Mouse (Mus musculus) hindbrain, embryonic 11.5 days (tissue): ENCODE data around the gene Efcab3. TPM values are rescaled to one million over a fixed set of nuclear protein-coding genes. Genes with fewer than 3 reads are reported as not detected.
A peak's percentile ranks its signal among the peaks of the same experiment; 100 is the strongest.
"Not testable (repeated sequence)": the region's sequence is repeated elsewhere in the genome, so short reads cannot be mapped to it uniquely, and the experiment has no call there.

Source experiments
- ATAC-seq: fragments of 200-750 bp; cut with Nextera tagmentation; 2 replicates; pipeline ENCODE4 v1.8.0; 2017; ENCODE audit warnings: mild to moderate bottlenecking, moderate TSS enrichment, moderate library complexity; ENCODE audit not compliant: low FRiP score
- DNase-seq: peaks from one replicate; pipeline ENCODE4 v3.0.0-alpha.2; 2015; ENCODE audit warnings: low spot score
- H3K27ac ChIP-seq: fragments of 300-500 bp; sonication (generic); 2 replicates; pipeline ENCODE4 v1.5.1; 2014; ENCODE audit warnings: mild to moderate bottlenecking, low read depth, low read length
- H3K27me3 ChIP-seq: fragments of 300-500 bp; sonication (generic); 2 replicates; pipeline ENCODE4 v1.6.1; 2014; ENCODE audit warnings: mild to moderate bottlenecking, low read length, moderate library complexity, mixed read lengths; ENCODE audit not compliant: control insufficient read depth, insufficient read depth
- H3K36me3 ChIP-seq: fragments of 300-500 bp; sonication (generic); 2 replicates; pipeline ENCODE4 v1.6.1; 2014; ENCODE audit warnings: mild to moderate bottlenecking, low read length, moderate library complexity, mixed read lengths; ENCODE audit not compliant: control insufficient read depth, insufficient read depth
- H3K4me1 ChIP-seq: fragments of 300-500 bp; sonication (generic); replicated peaks from 2 replicates; pipeline ENCODE4 v1.6.1; 2014; ENCODE audit warnings: low read length, mixed read lengths; ENCODE audit not compliant: control insufficient read depth, insufficient read depth
- H3K4me2 ChIP-seq: fragments of 300-500 bp; sonication (generic); replicated peaks from 2 replicates; pipeline ENCODE4 v1.6.1; 2014; ENCODE audit warnings: mild to moderate bottlenecking, low read depth, low read length
- H3K4me3 ChIP-seq: fragments of 300-500 bp; sonication (generic); 2 replicates; pipeline ENCODE4 v1.5.1; 2014; ENCODE audit warnings: low read depth, low read length
- H3K9ac ChIP-seq: fragments of 300-500 bp; sonication (generic); 2 replicates; pipeline ENCODE4 v1.6.1; 2014; ENCODE audit warnings: low read depth, low read length
- H3K9me3 ChIP-seq: fragments of 300-500 bp; sonication (generic); 2 replicates; pipeline ENCODE4 v1.6.1; 2016; ENCODE audit warnings: low read length; ENCODE audit not compliant: control insufficient read depth
- WGBS: fragments of 180-500 bp; shearing (Covaris S2); extraction: QIAGEN DNeasy Blood & Tissue Kit; methylation state at CpG from one replicate; pipeline ENCODE4 v1.1.7; 2014; 5-methylcytosine and 5-hydroxymethylcytosine counted together
- polyA plus RNA-seq: library from polyadenylated mRNA; unstranded; fragments of >200 nt; fragmentation: Nextera tagmentation; extraction: Ambion mirVana; gene quantifications from 2 replicates; pipeline ENCODE4 v1.2.1, GENCODE M21; 2014

The Efcab3 gene
- polyA plus RNA-seq, 1 experiment from 2014 or later = not detected

DNA sequence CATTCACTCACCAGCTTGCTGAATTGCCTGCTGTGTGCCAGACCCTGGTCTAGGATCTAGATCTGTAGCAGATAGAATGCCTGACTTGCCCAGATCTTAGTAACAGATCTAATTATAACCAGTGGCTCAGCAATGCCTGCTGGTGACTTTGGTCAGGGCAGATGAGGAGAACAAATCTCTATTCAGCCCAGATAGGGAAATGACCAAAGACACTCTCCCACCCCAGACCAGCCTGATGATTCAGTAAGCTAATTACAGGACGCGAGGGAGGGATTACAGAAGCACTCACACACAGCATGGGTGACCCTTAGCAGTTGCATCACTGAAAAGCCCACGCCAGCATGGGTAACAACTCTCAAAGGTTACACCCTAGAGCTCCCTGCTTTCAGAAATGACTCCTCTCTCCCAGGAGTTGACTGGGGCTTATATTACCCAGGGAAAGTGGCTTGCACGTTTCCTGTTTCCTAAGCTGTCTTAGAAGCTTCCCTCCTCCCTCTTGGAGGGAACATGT, 57.2 kb downstream of the Efcab3 start:
- Histone ChIP-seq H3K27me3 (no peaks in the 10 kb centered on the region), H3K4me3 (no peak overlapping the region), H3K4me2 (no peak overlapping the region), H3K9ac (no peak overlapping the region), H3K4me1 (no peaks in the 10 kb centered on the region), H3K36me3 (no peaks in the 10 kb centered on the region), H3K9me3 (no peaks in the 10 kb centered on the region), H3K27ac (no peak overlapping the region)
- no peak for ATAC-seq
- DNase-seq = no peak
- 50% methylated on average over 4 of the region's 4 CpGs for WGBS

DNA sequence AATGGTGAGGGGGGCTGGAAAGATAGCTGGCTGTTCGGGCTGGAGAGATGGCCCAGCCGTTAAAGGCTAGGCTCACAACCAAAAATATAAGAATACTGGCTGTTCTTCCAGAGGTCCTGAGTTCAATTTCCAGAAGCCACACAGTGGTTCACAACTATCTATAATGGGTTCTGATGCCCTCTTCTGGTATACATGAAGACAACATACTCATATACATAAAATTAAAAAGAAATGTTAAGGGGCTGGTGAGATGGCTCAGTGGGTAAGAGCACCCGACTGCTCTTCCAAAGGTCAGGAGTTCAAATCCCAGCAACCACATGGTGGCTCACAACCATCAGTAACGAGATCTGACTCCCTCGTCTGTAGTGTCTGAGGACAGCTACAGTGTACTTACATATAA, 58.4 kb downstream of the Efcab3 start:
- not testable (repeated sequence) for H3K4me1 ChIP-seq, H3K4me3 ChIP-seq, H3K4me2 ChIP-seq, H3K9me3 ChIP-seq, H3K27me3 ChIP-seq, H3K9ac ChIP-seq, ATAC-seq, H3K27ac ChIP-seq, H3K36me3 ChIP-seq, DNase-seq
- 79% methylated on average over 5 of the region's 5 CpGs for WGBS

DNA sequence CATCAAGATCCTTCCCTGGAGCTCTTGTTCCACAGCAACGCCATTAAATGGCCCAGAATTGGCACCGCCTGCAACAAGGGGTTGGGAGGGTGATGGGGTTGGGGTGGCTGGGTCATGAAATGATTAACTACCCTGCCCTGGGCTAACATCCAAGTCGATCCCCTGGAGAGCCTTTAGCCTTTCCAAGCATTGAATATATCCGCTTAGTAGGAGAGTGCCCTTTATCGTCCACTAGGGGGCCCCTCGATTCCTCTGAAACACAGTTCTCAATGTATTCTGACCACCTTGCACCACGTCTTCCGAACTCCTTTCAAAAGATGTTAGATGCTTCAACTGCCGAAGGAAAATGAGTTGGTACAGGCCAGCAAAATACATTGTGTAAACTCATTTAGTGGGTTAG, 60.6 kb downstream of the Efcab3 start:
- no peaks in the 10 kb centered on the region for H3K36me3 ChIP-seq
- no peak overlapping the region for H3K4me2 ChIP-seq
- H3K4me3 ChIP-seq = no peak overlapping the region
- no peaks in the 10 kb centered on the region for H3K27me3 ChIP-seq
- H3K27ac ChIP-seq = no peak overlapping the region
- ATAC-seq (peak; percentile 23), DNase-seq (peak; percentile 76)
- no peak overlapping the region for H3K9ac ChIP-seq
- WGBS = 9% methylated on average over 9 of the region's 9 CpGs
- no peaks in the 10 kb centered on the region for H3K9me3 ChIP-seq
- no peaks in the 10 kb centered on the region for H3K4me1 ChIP-seq

DNA sequence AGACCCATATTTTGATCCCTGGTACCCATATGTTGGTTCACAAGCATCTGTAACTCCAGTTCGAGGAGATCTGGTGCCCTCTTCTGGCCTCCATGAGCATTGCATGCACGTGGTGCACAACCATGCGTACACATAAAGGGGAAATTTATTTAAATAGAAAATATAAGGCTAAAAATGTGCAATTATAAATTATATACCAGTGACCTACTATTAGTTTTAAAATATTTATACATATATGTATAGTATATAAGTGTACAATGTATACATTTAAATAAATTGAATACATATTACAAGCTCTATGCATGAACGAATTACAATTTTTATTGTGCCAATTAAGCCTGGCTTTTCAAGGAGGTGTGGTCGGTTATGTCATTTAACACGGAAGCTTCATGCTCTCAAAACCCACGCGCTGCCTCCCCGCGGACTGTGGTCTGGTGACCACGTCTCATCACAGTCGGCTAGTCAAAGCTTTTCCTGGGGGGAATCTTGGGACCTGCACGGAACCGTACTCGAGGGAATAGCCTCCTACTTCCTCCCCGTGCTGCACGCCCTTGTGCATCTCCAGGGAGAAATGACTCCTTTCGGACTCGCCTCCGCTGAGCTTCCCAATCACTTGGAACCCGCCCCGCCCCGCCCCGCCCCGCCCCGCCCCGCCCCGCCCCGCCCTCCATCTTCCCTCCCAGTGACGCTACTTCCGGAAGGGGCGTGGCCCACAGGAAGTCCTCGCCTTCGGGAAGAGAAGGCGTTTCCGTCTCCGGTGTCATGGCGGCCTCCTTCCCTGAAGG, 62.5 kb downstream of the Efcab3 start, which contains the start of gene Mettl2:
Mettl2 (plus strand) TSS at position 691 of the 785 bp plus-strand sequence.
- no peaks in the 10 kb centered on the region for H3K36me3 ChIP-seq
- H3K4me1 ChIP-seq = no peaks in the 10 kb centered on the region
- peak within 1 kb of the TSS; percentile 91 for H3K4me2 ChIP-seq
- H3K27ac ChIP-seq = 0 out of 2 replicates have a peak within 1 kb of the TSS, but pooled peaks have one; percentile 12
- no peaks in the 10 kb centered on the region for H3K27me3 ChIP-seq
- DNase-seq = peak; percentile 90
- peak; percentile 92 for ATAC-seq
- no peaks in the 10 kb centered on the region for H3K9me3 ChIP-seq
- H3K9ac ChIP-seq = peak within 1 kb of the TSS; percentile 74
- H3K4me3 ChIP-seq = peak within 1 kb of the TSS; percentile 95
- WGBS = 3% methylated on average over 24 of the region's 38 CpGs

DNA sequence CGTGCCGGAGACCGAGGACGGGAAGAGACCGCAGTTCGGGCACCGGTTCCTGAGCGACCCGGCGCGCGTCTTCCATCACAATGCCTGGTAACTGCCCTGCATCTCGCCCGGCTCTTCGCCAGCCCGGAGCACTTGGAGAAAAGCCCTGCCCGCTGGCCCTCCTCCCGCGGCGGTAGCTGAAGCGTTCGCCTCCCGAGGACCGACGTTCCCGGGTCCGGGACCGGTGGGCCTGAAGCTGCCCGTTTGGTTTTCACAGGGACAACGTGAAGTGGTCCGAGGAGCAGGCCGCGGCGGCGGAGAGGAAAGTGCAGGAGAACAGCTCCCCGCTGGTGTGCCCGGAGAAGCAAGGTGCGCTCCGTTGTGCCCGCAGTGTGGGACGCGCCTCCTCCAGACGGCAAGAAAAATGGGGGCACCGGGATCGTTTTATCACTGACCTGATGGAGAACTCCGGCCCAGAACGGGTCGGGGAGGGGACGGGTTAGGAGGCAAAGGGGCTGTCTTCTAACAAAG, 63.2 kb downstream of the Efcab3 start:
- H3K36me3 ChIP-seq = no peaks in the 10 kb centered on the region
- WGBS = under 1% methylated on average over 41 of the region's 49 CpGs
- no peaks in the 10 kb centered on the region for H3K9me3 ChIP-seq
- DNase-seq = no peak
- no peak; the same call in 1 of the 2 replicates for ATAC-seq
- H3K4me3 ChIP-seq = peak overlapping the region; percentile 95
- H3K4me1 ChIP-seq = no peaks in the 10 kb centered on the region
- no peaks in the 10 kb centered on the region for H3K27me3 ChIP-seq
- no peak overlapping the region for H3K27ac ChIP-seq
- peak overlapping the region; percentile 74 for H3K9ac ChIP-seq
- peak overlapping the region; percentile 91 for H3K4me2 ChIP-seq

DNA sequence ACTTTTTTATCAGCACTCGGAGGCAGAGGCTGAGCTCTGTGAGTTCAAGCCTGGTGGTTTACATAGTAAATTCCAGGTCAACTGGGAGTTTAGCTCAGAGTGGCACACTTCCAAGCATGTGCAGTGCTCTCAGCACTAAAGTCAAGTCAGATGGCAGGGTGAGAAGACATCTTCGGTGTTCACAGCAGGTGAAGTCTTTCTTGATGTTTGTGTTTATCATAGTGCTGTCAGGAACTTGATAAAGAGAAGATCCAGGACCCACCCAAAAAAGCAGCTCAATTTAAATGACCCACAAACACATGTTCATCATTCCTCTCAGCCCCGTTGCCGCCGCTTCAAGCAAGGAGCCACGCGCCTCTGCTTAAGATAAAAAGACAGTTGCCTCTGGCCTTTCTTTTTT, 72.3 kb downstream of the Efcab3 start:
- DNase-seq = no peak
- Histone ChIP-seq H3K27me3 (no peaks in the 10 kb centered on the region), H3K36me3 (0 out of 2 replicates have a peak, but pooled peaks cover 6% of the 10 kb centered on the region), H3K27ac (no peak overlapping the region), H3K4me3 (no peak overlapping the region), H3K4me2 (no peak overlapping the region), H3K4me1 (no peaks in the 10 kb centered on the region), H3K9me3 (no peaks in the 10 kb centered on the region), H3K9ac (no peak overlapping the region)
- ATAC-seq = no peak
- WGBS = 95% methylated on average over 7 of the region's 7 CpGs

DNA sequence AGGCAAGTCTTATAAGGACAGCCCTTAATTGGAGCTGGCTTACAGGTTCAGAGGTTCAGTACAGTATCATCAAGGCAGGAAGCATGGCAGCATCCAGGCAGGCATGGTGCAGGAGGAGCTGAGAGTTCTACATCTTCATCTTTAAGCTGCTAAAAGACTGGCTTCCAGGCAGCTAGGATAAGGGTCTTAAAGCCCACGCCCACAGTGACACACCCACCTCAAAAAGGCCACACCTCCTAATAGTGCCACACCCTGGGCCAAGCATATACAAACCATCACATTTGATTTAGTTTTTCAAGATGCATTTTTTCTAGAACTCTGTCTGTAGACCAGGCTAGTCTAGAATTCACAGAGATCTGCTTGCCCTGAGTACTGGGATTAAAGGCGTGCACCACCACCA, 73.9 kb downstream of the Efcab3 start:
- not testable (repeated sequence) for H3K27ac ChIP-seq, H3K9ac ChIP-seq, H3K4me1 ChIP-seq, H3K27me3 ChIP-seq, H3K9me3 ChIP-seq, H3K4me3 ChIP-seq, H3K4me2 ChIP-seq, H3K36me3 ChIP-seq, DNase-seq, ATAC-seq
- WGBS = 95% methylated on average over 2 of the region's 2 CpGs

DNA sequence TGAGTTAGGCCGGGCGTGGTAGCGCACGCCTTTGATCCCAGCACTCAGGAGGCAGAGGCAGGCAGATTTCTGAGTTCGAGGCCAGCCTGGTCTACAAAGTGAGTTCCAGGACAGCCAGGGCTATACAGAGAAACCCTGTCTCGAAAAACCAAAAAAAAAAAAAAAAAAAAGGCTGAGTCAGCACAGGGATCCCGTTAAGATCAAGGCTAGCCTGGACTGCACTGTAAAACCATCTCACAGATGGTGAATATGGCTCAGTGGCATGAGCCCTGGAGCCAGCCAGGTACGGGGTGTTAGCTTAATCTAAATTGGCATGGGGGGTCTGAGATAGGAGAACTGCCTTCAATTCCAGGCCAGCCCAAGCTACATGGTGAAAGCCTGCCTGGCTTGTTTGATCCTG, 77.1 kb downstream of the Efcab3 start:
- not testable (repeated sequence) for H3K4me2 ChIP-seq, ATAC-seq, H3K36me3 ChIP-seq, H3K9ac ChIP-seq, DNase-seq, H3K4me1 ChIP-seq, H3K27me3 ChIP-seq, H3K4me3 ChIP-seq, H3K27ac ChIP-seq, H3K9me3 ChIP-seq
- 94% methylated on average over 7 of the region's 8 CpGs for WGBS

DNA sequence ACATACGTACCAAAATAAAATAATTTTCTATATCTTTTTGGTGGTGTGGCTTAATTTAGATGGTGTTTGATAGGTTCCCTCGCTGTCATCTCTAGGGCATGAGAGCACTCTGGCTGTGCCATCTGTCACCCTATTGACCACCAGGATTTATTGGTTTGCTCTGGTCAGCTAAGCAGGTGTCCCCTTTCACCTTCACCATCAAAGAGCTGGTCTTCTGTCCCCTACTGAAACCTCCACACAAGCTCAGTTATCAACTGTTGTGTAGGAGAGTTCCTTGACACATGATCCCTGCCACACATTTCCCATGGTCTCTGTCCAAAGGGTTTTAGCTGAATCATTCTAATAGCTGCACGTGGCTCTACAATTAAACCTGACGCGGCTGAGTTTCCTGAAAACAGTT, 77.7 kb downstream of the Efcab3 start:
- Histone ChIP-seq H3K27me3 (no peaks in the 10 kb centered on the region), H3K4me1 (no peaks in the 10 kb centered on the region), H3K9ac (no peak overlapping the region), H3K27ac (no peak overlapping the region), H3K4me3 (no peak overlapping the region), H3K4me2 (no peak overlapping the region), H3K9me3 (no peaks in the 10 kb centered on the region), H3K36me3 (peaks cover 3% of the 10 kb centered on the region; the same call in 1 of the 2 replicates)
- DNase-seq (no peak), ATAC-seq (no peak)
- 95% methylated on average over 5 of the region's 5 CpGs for WGBS
